Mouse (Mus musculus) spleen, adult 2 months (tissue): ENCODE measurements around the gene Ctcfl.

Source experiments
- CTCF ChIP-seq: fragments of 200-500 bp; IDR thresholded peaks from 2 replicates; pipeline ENCODE4 v1.5.1; 2011; ENCODE audit warnings: mild to moderate bottlenecking, inconsistent platforms; ENCODE audit not compliant: insufficient read depth, insufficient read length, insufficient replicate concordance; ENCODE audit errors: extremely low read depth
- POLR2A ChIP-seq: fragments of 200-500 bp; IDR thresholded peaks from 2 replicates; pipeline ENCODE4 v1.6.1; 2011; ENCODE audit warnings: low read depth, low read length, inconsistent platforms

DNA sequence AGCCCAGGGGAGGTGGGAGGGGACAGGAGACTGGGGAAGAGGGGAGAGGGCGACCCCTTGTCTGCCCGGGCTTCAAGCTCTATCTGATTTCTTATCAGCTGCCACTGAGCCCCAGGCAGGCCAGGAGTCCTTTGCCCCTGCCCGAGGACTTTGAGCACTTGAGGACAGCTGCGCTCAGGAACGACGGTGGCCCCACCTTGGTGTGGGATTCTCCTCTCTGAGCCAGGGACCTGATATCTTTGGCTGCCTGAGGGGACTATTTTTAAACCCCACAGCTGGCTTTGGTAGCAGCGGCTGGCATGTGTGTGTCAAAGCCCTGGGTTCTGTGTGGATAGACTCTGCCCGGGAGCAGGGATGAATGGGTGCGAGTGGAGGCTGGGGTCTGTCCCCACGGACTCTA lies 61.7 kb downstream of the Ctcfl start:
- TF ChIP-seq POLR2A = no peak
- TF ChIP-seq CTCF = no peak
